In the genomic region with DNA sequence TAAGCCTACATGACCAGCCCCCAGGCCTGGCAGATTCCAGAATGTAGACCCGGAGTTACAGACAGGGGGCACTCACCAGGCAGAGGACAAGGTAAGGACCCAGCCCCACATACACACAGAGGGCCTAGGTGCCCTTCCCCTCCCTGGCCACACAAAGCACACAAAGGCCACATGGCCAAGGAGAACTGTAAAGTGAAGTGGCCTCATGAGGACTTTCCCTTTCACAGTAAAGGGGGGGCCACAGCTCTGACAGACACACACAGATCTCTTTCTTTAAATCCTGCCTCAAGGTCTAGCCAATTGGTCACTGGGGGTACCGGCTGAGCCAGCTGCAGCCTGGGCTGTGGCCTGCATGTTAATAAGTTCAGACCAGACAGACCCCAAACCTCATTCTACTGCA, we compare ENCODE assay signal across 9 mouse cellular contexts. TPM values are rescaled to one million over a fixed set of nuclear protein-coding genes. Genes with fewer than 3 reads are reported as not detected.
DNase-seq lines count a peak whose midpoint lies in the region; ATAC-seq lines count a peak whose summit lies in the region.
"Had no signal": no experiment of that assay in that cellular context is flagged by ENCODE, and none has a peak within 500 bp of the region (broad histone marks: within the 10 kb centered on the region; RNA-seq: fewer than 3 reads in every experiment).

No protein-coding gene starts in this region.

- intact Hi-C loops in heart, postnatal 10 days (cut with DNase I) = no loop called here

- no peaks in the 10 kb centered on the region for H3K9me3 ChIP-seq in heart, embryonic 14.5 days (ENCODE audit: control insufficient read depth, low read length)
- no peaks in the 10 kb centered on the region for H3K9me3 ChIP-seq in embryonic facial prominence, embryonic 13.5 days
- no peaks in the 10 kb centered on the region for H3K9me3 ChIP-seq in hindbrain, embryonic 12.5 days (replicated peaks)
- no peaks in the 10 kb centered on the region for H3K9me3 ChIP-seq in midbrain, embryonic 15.5 days
- H3K9me3 ChIP-seq: liver, embryonic 13.5 days had no signal

- H3K9ac ChIP-seq in heart, embryonic 14.5 days (ENCODE audit: low read length) = peak overlapping the region; percentile 55
- 0 out of 2 replicates have a peak overlapping the region, but pooled peaks have one; percentile 12 for H3K9ac ChIP-seq in embryonic facial prominence, embryonic 13.5 days
- H3K9ac ChIP-seq in hindbrain, embryonic 12.5 days = peak overlapping the region; percentile 49
- H3K9ac ChIP-seq in midbrain, embryonic 15.5 days = no peak overlapping the region
- H3K9ac ChIP-seq: liver, embryonic 13.5 days had no signal

- ATAC-seq in heart, embryonic 14.5 days (ENCODE audit: insufficient number of reproducible peaks, insufficient read depth, low FRiP score, low read depth) = no peak
- no peak for ATAC-seq in embryonic facial prominence, embryonic 13.5 days (ENCODE audit: insufficient number of reproducible peaks, insufficient read depth, low FRiP score, low TSS enrichment, low read depth)
- peak; percentile 51 for ATAC-seq in hindbrain, embryonic 12.5 days (ENCODE audit: low FRiP score)
- peak; percentile 45 for ATAC-seq in midbrain, embryonic 15.5 days (replicated peaks)

- DNase-seq in heart, postnatal 10 days = no peak
- no peak for DNase-seq in ovary, adult 18-20 months (ENCODE audit: low spot score)
- no peak for DNase-seq in spleen, postnatal 4 days (ENCODE audit: low spot score in 2 of 2)
- DNase-seq in cerebellum, postnatal 14 days = no peak
- DNase-seq: liver, embryonic 13.5 days had no signal

- H3K27me3 ChIP-seq in heart, embryonic 14.5 days (ENCODE audit: control insufficient read depth, insufficient read depth, low read length) = no peaks in the 10 kb centered on the region
- H3K27me3 ChIP-seq in embryonic facial prominence, embryonic 13.5 days = no peaks in the 10 kb centered on the region
- H3K27me3 ChIP-seq in hindbrain, embryonic 12.5 days = no peaks in the 10 kb centered on the region
- H3K27me3 ChIP-seq in midbrain, embryonic 15.5 days (replicated peaks) = no peaks in the 10 kb centered on the region
- H3K27me3 ChIP-seq: liver, embryonic 13.5 days had no signal

- H3K4me3 ChIP-seq in heart, embryonic 14.5 days (ENCODE audit: control insufficient read depth in 1 of 2, insufficient read depth in 1 of 2, low read depth in 1 of 2, low read length in 2 of 2) = no peak overlapping the region
- no peak overlapping the region for H3K4me3 ChIP-seq in embryonic facial prominence, embryonic 13.5 days
- no peak overlapping the region for H3K4me3 ChIP-seq in hindbrain, embryonic 12.5 days
- H3K4me3 ChIP-seq in midbrain, embryonic 15.5 days = no peak overlapping the region
- H3K4me3 ChIP-seq: liver, embryonic 13.5 days had no signal

- peaks cover 75 to 100% of the 10 kb centered on the region in 2 experiments for H3K4me1 ChIP-seq in heart, embryonic 14.5 days (ENCODE audit: control insufficient read depth in 2 of 2, insufficient read depth in 2 of 2, low read length in 2 of 2)
- peaks cover 76% of the 10 kb centered on the region for H3K4me1 ChIP-seq in embryonic facial prominence, embryonic 13.5 days
- peaks cover 87% of the 10 kb centered on the region for H3K4me1 ChIP-seq in hindbrain, embryonic 12.5 days
- H3K4me1 ChIP-seq in midbrain, embryonic 15.5 days = peaks cover 85% of the 10 kb centered on the region

- H3K4me2 ChIP-seq in heart, embryonic 14.5 days (ENCODE audit: low read length) = no peak overlapping the region
- no peak overlapping the region for H3K4me2 ChIP-seq in embryonic facial prominence, embryonic 13.5 days
- H3K4me2 ChIP-seq in hindbrain, embryonic 12.5 days (replicated peaks) = peak overlapping the region; percentile 24; the same call in 1 of the 2 replicates
- peak overlapping the region; percentile 6; the same call in 1 of the 2 replicates for H3K4me2 ChIP-seq in midbrain, embryonic 15.5 days
- H3K4me2 ChIP-seq: liver, embryonic 13.5 days had no signal

- 45% methylated on average over 2 of the region's 2 CpGs for WGBS in heart, embryonic 14.5 days
- WGBS in embryonic facial prominence, embryonic 13.5 days = 70% methylated on average over 2 of the region's 2 CpGs
- WGBS in hindbrain, embryonic 12.5 days = 22% methylated on average over 2 of the region's 2 CpGs
- WGBS in midbrain, embryonic 15.5 days = 19% methylated on average over 2 of the region's 2 CpGs

- H3K36me3 ChIP-seq in heart, embryonic 14.5 days (ENCODE audit: control insufficient read depth, insufficient read depth, low read length) = peaks cover 92% of the 10 kb centered on the region
- H3K36me3 ChIP-seq in embryonic facial prominence, embryonic 13.5 days = peaks cover 94% of the 10 kb centered on the region
- peaks cover 60% of the 10 kb centered on the region for H3K36me3 ChIP-seq in hindbrain, embryonic 12.5 days
- peaks cover 4% of the 10 kb centered on the region for H3K36me3 ChIP-seq in midbrain, embryonic 15.5 days (replicated peaks)

- H3K27ac ChIP-seq in heart, embryonic 14.5 days (replicated peaks in 1 of 2; ENCODE audit: control insufficient read depth in 1 of 2, insufficient read depth in 1 of 2, low read depth in 2 of 2, low read length in 2 of 2) = peak overlapping the region; percentile 4 to 65; a peak in 3 of 4 replicates
- H3K27ac ChIP-seq in embryonic facial prominence, embryonic 13.5 days = 0 out of 2 replicates have a peak overlapping the region, but pooled peaks have one; percentile 22
- peak overlapping the region; percentile 93 for H3K27ac ChIP-seq in hindbrain, embryonic 12.5 days
- peak overlapping the region; percentile 74 for H3K27ac ChIP-seq in midbrain, embryonic 15.5 days
- H3K27ac ChIP-seq: liver, embryonic 13.5 days had no signal

RNA-seq across cellular contexts. Expression of a gene that starts 10.6 kb away (rescaled TPM):
- polyA plus RNA-seq in heart, embryonic 14.5 days (2014; fragmentation: Nextera tagmentation; extraction: Ambion mirVana) = 163 and 182 TPM in 2 replicates
- 100 to 1,000 TPM; 346 to 355 TPM for total RNA-seq in heart, postnatal 10 days (2021)
- polyA plus RNA-seq in embryonic facial prominence, embryonic 13.5 days (2015; fragmentation: Nextera tagmentation; extraction: Ambion mirVana) = 49.7 and 60.0 TPM in 2 replicates
- 154 and 156 TPM in 2 replicates for polyA plus RNA-seq in hindbrain, embryonic 12.5 days (2016; fragmentation: Nextera tagmentation; extraction: Ambion mirVana)
- polyA plus RNA-seq in midbrain, embryonic 15.5 days (2015; fragmentation: Nextera tagmentation; extraction: Ambion mirVana) = 139 and 162 TPM in 2 replicates

RNA-seq across cellular contexts. Expression of a gene that starts 14.5 kb away (rescaled TPM):
- polyA plus RNA-seq in heart, embryonic 14.5 days (2014; fragmentation: Nextera tagmentation; extraction: Ambion mirVana) = 5.3 and 6.7 TPM in 2 replicates
- total RNA-seq in heart, postnatal 10 days (2021) = 1 to 10 TPM; 7.7 to 8.5 TPM
- 2.3 and 3.1 TPM in 2 replicates for polyA plus RNA-seq in embryonic facial prominence, embryonic 13.5 days (2015; fragmentation: Nextera tagmentation; extraction: Ambion mirVana)
- 5.8 and 7.5 TPM in 2 replicates for polyA plus RNA-seq in hindbrain, embryonic 12.5 days (2016; fragmentation: Nextera tagmentation; extraction: Ambion mirVana)
- 1.9 and 2.5 TPM in 2 replicates for polyA plus RNA-seq in midbrain, embryonic 15.5 days (2015; fragmentation: Nextera tagmentation; extraction: Ambion mirVana)

RNA-seq across cellular contexts. Expression of a gene that starts 19.6 kb away (rescaled TPM):
- 136 and 153 TPM in 2 replicates for polyA plus RNA-seq in heart, embryonic 14.5 days (2014; fragmentation: Nextera tagmentation; extraction: Ambion mirVana)
- total RNA-seq in heart, postnatal 10 days (2021) = 10 to 100 TPM; 26.4 to 31.4 TPM
- 249 and 252 TPM in 2 replicates for polyA plus RNA-seq in embryonic facial prominence, embryonic 13.5 days (2015; fragmentation: Nextera tagmentation; extraction: Ambion mirVana)
- polyA plus RNA-seq in hindbrain, embryonic 12.5 days (2016; fragmentation: Nextera tagmentation; extraction: Ambion mirVana) = 100 and 124 TPM in 2 replicates
- 51.2 and 59.2 TPM in 2 replicates for polyA plus RNA-seq in midbrain, embryonic 15.5 days (2015; fragmentation: Nextera tagmentation; extraction: Ambion mirVana)

RNA-seq across cellular contexts. Expression of a gene that starts 44.3 kb away (rescaled TPM):
- 88.3 and 89.7 TPM in 2 replicates for polyA plus RNA-seq in heart, embryonic 14.5 days (2014; fragmentation: Nextera tagmentation; extraction: Ambion mirVana)
- 100 to 1,000 TPM; 129 to 136 TPM for total RNA-seq in heart, postnatal 10 days (2021)
- 4.3 and 4.4 TPM in 2 replicates for polyA plus RNA-seq in embryonic facial prominence, embryonic 13.5 days (2015; fragmentation: Nextera tagmentation; extraction: Ambion mirVana)
- 3.3 and 5.0 TPM in 2 replicates for polyA plus RNA-seq in hindbrain, embryonic 12.5 days (2016; fragmentation: Nextera tagmentation; extraction: Ambion mirVana)
- 3.1 and 3.6 TPM in 2 replicates for polyA plus RNA-seq in midbrain, embryonic 15.5 days (2015; fragmentation: Nextera tagmentation; extraction: Ambion mirVana)

RNA-seq across cellular contexts. Expression of a gene that starts 56.1 kb away (rescaled TPM):
- 5.0 and 6.1 TPM in 2 replicates for polyA plus RNA-seq in heart, embryonic 14.5 days (2014; fragmentation: Nextera tagmentation; extraction: Ambion mirVana)
- 10 to 100 TPM; 11.3 to 11.9 TPM for total RNA-seq in heart, postnatal 10 days (2021)
- polyA plus RNA-seq in embryonic facial prominence, embryonic 13.5 days (2015; fragmentation: Nextera tagmentation; extraction: Ambion mirVana) = 13.8 and 16.7 TPM in 2 replicates
- 28.3 and 28.5 TPM in 2 replicates for polyA plus RNA-seq in hindbrain, embryonic 12.5 days (2016; fragmentation: Nextera tagmentation; extraction: Ambion mirVana)
- 51.0 and 53.7 TPM in 2 replicates for polyA plus RNA-seq in midbrain, embryonic 15.5 days (2015; fragmentation: Nextera tagmentation; extraction: Ambion mirVana)

Comparison
In these comparisons a context has a peak if more than half of its experiments do, and no peak if none do; other contexts are left out.
1. ATAC-seq: peak in hindbrain, embryonic 12.5 days (single experiment) and midbrain, embryonic 15.5 days (single experiment); none in heart, embryonic 14.5 days (single experiment) and embryonic facial prominence, embryonic 13.5 days (single experiment).
2. H3K27ac ChIP-seq: peak in every context shown above with its lines; median percentile 93 in hindbrain, embryonic 12.5 days; 74 in midbrain, embryonic 15.5 days; 34 in heart, embryonic 14.5 days; 22 in embryonic facial prominence, embryonic 13.5 days.
3. H3K4me2 ChIP-seq: peak in hindbrain, embryonic 12.5 days (single experiment) and midbrain, embryonic 15.5 days (single experiment); none in heart, embryonic 14.5 days (single experiment) and embryonic facial prominence, embryonic 13.5 days (single experiment).